ENCODE assay signal across 8 mouse cellular contexts in the genomic region with DNA sequence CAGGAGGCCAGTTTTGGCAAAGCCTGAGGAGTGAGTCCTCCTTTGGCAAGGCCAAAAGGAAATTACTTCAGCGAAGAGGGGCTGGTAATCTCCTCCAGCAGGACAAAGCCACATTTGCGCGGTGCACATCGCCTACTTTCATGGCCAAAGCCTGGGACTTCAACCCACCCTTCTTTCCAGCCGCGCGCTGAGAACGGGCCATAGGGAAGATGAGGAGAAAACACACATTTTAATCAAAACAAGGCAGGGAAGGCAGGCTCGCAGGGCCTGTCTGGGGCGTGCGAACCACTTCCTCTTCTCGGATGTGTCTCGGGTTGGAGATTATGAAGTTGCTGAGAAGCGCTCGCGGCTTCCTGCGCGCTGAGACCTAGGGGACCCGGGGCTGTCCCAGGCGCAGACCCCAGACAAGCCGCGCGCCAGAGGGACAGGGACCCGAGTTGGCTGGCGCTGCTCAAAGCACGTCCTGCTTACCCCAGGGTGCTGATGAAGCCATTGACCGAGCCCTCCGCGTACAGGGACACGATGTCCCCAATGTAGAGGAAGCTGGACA. TPM values are rescaled to one million over a fixed set of nuclear protein-coding genes. Genes with fewer than 3 reads are reported as not detected.
DNase-seq lines count a peak whose midpoint lies in the region; ATAC-seq lines count a peak whose summit lies in the region.

No protein-coding gene starts in this region.

- DNase-seq in adrenal gland, adult (ENCODE audit: inconsistent age in 2 of 2, low spot score in 1 of 2), result peak; percentile 63 to 90
- DNase-seq in forebrain, embryonic 10.5 days (ENCODE audit: extremely low spot score, low spot score), result peak; percentile 63
- peak; percentile 55 for DNase-seq in kidney, postnatal 14 days
- DNase-seq in lung, postnatal 14 days, result peak; percentile 62
- DNase-seq in ovary, postnatal 14 days (ENCODE audit: low spot score), result peak; percentile 31
- peak; percentile 44 to 50 for DNase-seq in urinary bladder, postnatal 36 days (ENCODE audit: low spot score in 2 of 2)

- no peaks in the 10 kb centered on the region for H3K9me3 ChIP-seq in forebrain, embryonic 10.5 days
- H3K9me3 ChIP-seq in heart, embryonic 16.5 days (replicated peaks; ENCODE audit: control insufficient read depth, low read length), result no peaks in the 10 kb centered on the region

- peak overlapping the region; percentile 79 for H3K4me3 ChIP-seq in forebrain, embryonic 10.5 days
- peak overlapping the region; percentile 85 for H3K4me3 ChIP-seq in heart, embryonic 16.5 days (ENCODE audit: low read length)

- peak; percentile 72 for ATAC-seq in CD4-positive, CD25-positive, alpha-beta regulatory T cell, adult 4 months
- peak; percentile 24 for ATAC-seq in heart, embryonic 16.5 days (replicated peaks; ENCODE audit: extremely low read depth, insufficient read depth, low FRiP score)

- H3K9ac ChIP-seq in heart, embryonic 16.5 days (ENCODE audit: low read length), result peak overlapping the region; percentile 97

- H3K27ac ChIP-seq in forebrain, embryonic 10.5 days, result peak overlapping the region; percentile 78
- peak overlapping the region; percentile 94 for H3K27ac ChIP-seq in heart, embryonic 16.5 days (ENCODE audit: low read length)

- under 1% methylated on average over 30 of the region's 30 CpGs for WGBS in forebrain, embryonic 10.5 days
- WGBS in heart, embryonic 16.5 days, result 1% methylated on average over 30 of the region's 30 CpGs

- peak overlapping the region; percentile 95 for H3K4me2 ChIP-seq in heart, embryonic 16.5 days (ENCODE audit: low read depth, low read length)

- peaks cover 52% of the 10 kb centered on the region for H3K27me3 ChIP-seq in forebrain, embryonic 10.5 days (ENCODE audit: poor library complexity, severe bottlenecking)
- H3K27me3 ChIP-seq in heart, embryonic 16.5 days (ENCODE audit: control insufficient read depth, insufficient read depth, low read length), result no peaks in the 10 kb centered on the region

- H3K4me1 ChIP-seq in forebrain, embryonic 10.5 days, result peaks cover 21% of the 10 kb centered on the region
- H3K4me1 ChIP-seq in heart, embryonic 16.5 days (ENCODE audit: control insufficient read depth, insufficient read depth, low read length), result peaks cover 31% of the 10 kb centered on the region

- no peaks in the 10 kb centered on the region for H3K36me3 ChIP-seq in forebrain, embryonic 10.5 days (replicated peaks)
- H3K36me3 ChIP-seq in heart, embryonic 16.5 days (ENCODE audit: control insufficient read depth, insufficient read depth), result no peaks in the 10 kb centered on the region

RNA-seq across cellular contexts. Expression of gene Itpr2, which starts 0.6 kb away (rescaled TPM):
- 10 to 100 TPM; 69.7 to 84.1 TPM for polyA plus RNA-seq in CD4-positive, CD25-positive, alpha-beta regulatory T cell, adult 4 months (2017; shearing (Covaris generic))
- polyA plus RNA-seq in forebrain, embryonic 10.5 days (2016; fragmentation: Nextera tagmentation; extraction: Ambion mirVana), result 3.2 and 4.1 TPM in 2 replicates
- polyA plus RNA-seq in heart, embryonic 16.5 days (2015; fragmentation: Nextera tagmentation; extraction: Ambion mirVana), result 39.4 and 49.4 TPM in 2 replicates

Comparison
In these comparisons a context has a peak if more than half of its experiments do, and no peak if none do; other contexts are left out.
1. Peak in every context shown above with its lines: DNase-seq, ATAC-seq, H3K4me3 ChIP-seq and H3K27ac ChIP-seq.